25 mouse cellular contexts compared by ENCODE assay signal in the genomic region with DNA sequence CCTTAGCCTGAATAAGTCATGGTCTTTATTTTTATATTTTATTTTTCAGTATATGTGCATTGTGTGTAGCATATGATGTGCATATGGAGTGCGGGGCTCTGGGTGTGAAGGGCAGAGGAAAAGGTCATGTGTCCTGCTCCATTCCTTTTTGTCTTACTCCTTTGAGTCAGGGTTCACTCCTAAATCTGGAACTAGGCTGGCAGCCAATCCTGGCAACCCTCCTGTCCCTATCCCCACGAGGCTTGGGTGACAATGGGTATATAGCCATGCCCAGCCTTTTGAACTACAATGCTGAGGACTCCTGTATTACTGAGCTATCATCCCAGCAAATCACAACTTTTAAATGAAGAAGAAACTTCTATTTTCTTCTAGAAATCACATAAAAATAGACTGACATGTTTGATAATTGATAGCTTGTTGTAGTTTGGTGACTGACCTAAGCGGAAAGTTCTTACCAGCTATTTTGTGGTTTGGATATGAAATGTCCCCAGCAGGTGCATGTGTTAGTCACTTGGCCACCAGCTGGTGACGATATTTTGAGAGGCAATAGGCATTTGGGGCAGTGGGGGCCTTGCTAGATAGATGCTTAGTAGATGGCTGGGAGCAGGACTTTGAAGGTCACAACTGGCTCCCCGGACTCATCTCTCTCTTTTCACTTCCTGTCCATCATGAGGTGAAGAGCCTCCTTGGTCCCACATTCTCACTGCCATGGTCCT.
DNase-seq lines count a peak whose midpoint lies in the region; ATAC-seq and TF ChIP-seq lines count a peak whose summit lies in the region.
"Had no signal": no experiment of that assay in that cellular context is flagged by ENCODE, and none has a peak within 500 bp of the region (broad histone marks: within the 10 kb centered on the region; RNA-seq: fewer than 3 reads in every experiment).

No protein-coding gene starts in this region.

- H3K27me3 ChIP-seq in heart, embryonic 10.5 days (ENCODE audit: insufficient read depth, poor library complexity, severe bottlenecking), result no peaks in the 10 kb centered on the region
- no peaks in the 10 kb centered on the region for H3K27me3 ChIP-seq in C2C12 (ENCODE audit: control insufficient read depth, insufficient read depth, insufficient read length)
- H3K27me3 ChIP-seq: embryonic facial prominence, embryonic 12.5 days; embryonic facial prominence, embryonic 15.5 days; heart, embryonic 13.5 days; hindbrain, embryonic 13.5 days; intestine, embryonic 15.5 days; Patski had no signal

- 80% methylated on average over 5 of the region's 5 CpGs for WGBS in heart, embryonic 10.5 days

- H3K79me3 ChIP-seq in C2C12 (ENCODE audit: low read depth), result no peaks in the 10 kb centered on the region

- H3K9me3 ChIP-seq in heart, embryonic 10.5 days, result no peaks in the 10 kb centered on the region
- H3K9me3 ChIP-seq: embryonic facial prominence, embryonic 15.5 days; heart, embryonic 13.5 days; hindbrain, embryonic 13.5 days; intestine, embryonic 15.5 days had no signal

- no peaks in the 10 kb centered on the region for H3K79me2 ChIP-seq in C2C12 (ENCODE audit: control insufficient read depth, insufficient read depth)

- H3K36me3 ChIP-seq in heart, embryonic 10.5 days, result no peaks in the 10 kb centered on the region
- H3K36me3 ChIP-seq in C2C12 (ENCODE audit: control insufficient read depth, insufficient read depth), result no peaks in the 10 kb centered on the region
- H3K36me3 ChIP-seq: embryonic facial prominence, embryonic 12.5 days; embryonic facial prominence, embryonic 15.5 days; heart, embryonic 13.5 days; hindbrain, embryonic 13.5 days; intestine, embryonic 15.5 days had no signal

- ATAC-seq in frontal cortex, adult (ENCODE audit: low TSS enrichment), result no peak
- ATAC-seq: CD4-positive, CD25-positive, alpha-beta regulatory T cell, adult 4 months; forebrain, embryonic 14.5 days; forebrain, postnatal 0 days; hindbrain, embryonic 16.5 days; intestine, embryonic 15.5 days; Patski had no signal

- no peak overlapping the region for H3ac ChIP-seq in C2C12 (ENCODE audit: control insufficient read depth, insufficient read length, low read depth)

- no peak overlapping the region for H3K27ac ChIP-seq in heart, embryonic 10.5 days
- H3K27ac ChIP-seq: embryonic facial prominence, embryonic 12.5 days; embryonic facial prominence, embryonic 15.5 days; heart, adult 2 months; heart, embryonic 13.5 days; hindbrain, embryonic 13.5 days; intestine, embryonic 15.5 days had no signal

- no peak overlapping the region for H3K4me3 ChIP-seq in heart, embryonic 10.5 days
- no peak overlapping the region for H3K4me3 ChIP-seq in C2C12 (ENCODE audit: insufficient read depth, poor library complexity, severe bottlenecking)
- H3K4me3 ChIP-seq: embryonic facial prominence, embryonic 12.5 days; embryonic facial prominence, embryonic 15.5 days; heart, adult 2 months; heart, embryonic 13.5 days; hindbrain, embryonic 13.5 days; intestine, embryonic 15.5 days had no signal

- H3K4me1 ChIP-seq in heart, embryonic 10.5 days, result no peaks in the 10 kb centered on the region
- H3K4me1 ChIP-seq: embryonic facial prominence, embryonic 12.5 days; embryonic facial prominence, embryonic 15.5 days; heart, embryonic 13.5 days; hindbrain, embryonic 13.5 days; intestine, embryonic 15.5 days had no signal

- peak; percentile 23 for DNase-seq in adrenal gland, postnatal 14 days
- DNase-seq in adrenal gland, adult 18-20 months (ENCODE audit: low spot score in 2 of 2), result no peak
- peak; percentile 23 to 44 for DNase-seq in heart, adult 18-20 months
- DNase-seq in heart, embryonic 10.5 days (ENCODE audit: low spot score), result no peak
- peak; percentile 20 for DNase-seq in Muller cell, postnatal 12 days (ENCODE audit: inconsistent ontology term)
- DNase-seq: adrenal gland, adult 2 months; B cell, adult 2 months; cerebellum, adult 11 months; cerebellum, adult 9-11 months; forebrain, postnatal 0 days; gastrocnemius, postnatal 10 days; kidney, adult 11 months; kidney, adult 9 months had no signal

- no peak for TF ChIP-seq CTCF in C2C12 (IDR thresholded peaks at IDR 0.05; ENCODE audit: control insufficient read depth, insufficient read depth, insufficient read length)

TF ChIP-seq in C2C12, 6 proteins besides CTCF, POLR2A, EP300 and RAD21:
- TF ChIP-seq MYOD1 (IDR thresholded peaks at IDR 0.05; ENCODE audit: control insufficient read depth, insufficient read length, low read depth) (peak; percentile 51), FOSL1 (IDR thresholded peaks at IDR 0.05; ENCODE audit: insufficient read depth, low read length, poor library complexity, severe bottlenecking) (no peak)

Comparison
In these comparisons a context has a peak if more than half of its experiments do, and no peak if none do; other contexts are left out.
1. DNase-seq: peak in adrenal gland, postnatal 14 days (single experiment), heart, adult 18-20 months (2 of 2) and Muller cell, postnatal 12 days (single experiment); none in adrenal gland, adult 18-20 months (0 of 2) and heart, embryonic 10.5 days (single experiment).